Mouse (Mus musculus): ENCODE measurements around the gene Elane.

Gene Elane

DNA sequence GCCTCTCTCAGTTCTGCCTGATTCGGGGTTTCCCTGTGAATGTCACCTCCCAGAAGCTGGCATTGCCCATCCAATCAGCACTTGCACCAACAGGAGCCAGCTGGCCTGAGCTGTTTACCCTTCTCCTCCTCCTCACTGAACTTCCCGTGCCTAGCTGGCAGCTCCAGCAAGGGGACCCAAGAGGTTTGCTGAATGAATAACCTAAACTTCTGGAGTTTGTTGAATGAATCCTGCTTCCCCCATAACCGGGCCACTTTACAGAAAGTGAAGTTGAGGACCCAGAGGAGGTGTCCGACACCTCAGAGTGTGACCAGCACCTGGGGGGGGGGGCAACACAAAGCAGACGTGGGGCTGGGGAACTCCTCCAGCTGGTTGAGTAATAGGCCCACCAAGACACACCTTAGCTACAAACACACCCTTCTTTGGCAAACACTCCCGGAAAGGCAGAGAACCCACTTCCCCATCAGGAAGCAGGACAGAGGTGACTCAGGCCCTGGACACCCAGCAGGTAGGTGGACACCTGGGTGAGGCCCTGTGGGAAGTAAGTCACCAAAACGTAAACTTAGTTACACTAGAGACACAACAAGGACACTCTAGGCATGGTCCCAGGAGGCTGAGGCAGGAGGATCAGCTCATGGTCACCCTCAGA is 29.0 kb downstream of the Elane start:
- peak; percentile 53 for DNase-seq (ENCODE audit: low spot score)

DNA sequence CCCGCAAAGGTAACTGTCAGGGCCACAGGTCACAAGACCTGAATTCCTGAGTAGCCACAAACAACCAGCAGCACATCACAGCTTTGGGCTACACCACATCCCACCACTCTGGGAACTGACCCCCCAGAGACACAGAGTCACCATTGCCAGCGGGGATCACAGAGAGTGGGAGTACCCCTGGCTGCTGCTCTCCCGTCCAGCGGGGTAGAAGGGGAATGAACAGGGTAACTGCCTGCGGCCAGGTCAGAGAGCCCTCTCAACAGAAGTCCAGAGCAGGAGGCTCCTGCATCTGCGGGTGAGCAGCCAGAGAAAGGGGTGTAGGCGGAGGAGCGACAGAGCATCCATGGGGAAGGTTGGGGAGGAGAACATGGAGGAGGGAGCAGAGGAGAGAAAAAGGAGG is 30.0 kb downstream of the Elane start:
- no peak for DNase-seq (ENCODE audit: low spot score)

- DNase-seq (ENCODE audit: low spot score), result peak; percentile 91
Observed at GRCm38 (mm10) chr10:79916808-79917531, 30.9 kb downstream of the Elane start, which contains the start of gene Kiss1r. TSS of gene Kiss1r (plus strand) at chr10:79916971.

DNA sequence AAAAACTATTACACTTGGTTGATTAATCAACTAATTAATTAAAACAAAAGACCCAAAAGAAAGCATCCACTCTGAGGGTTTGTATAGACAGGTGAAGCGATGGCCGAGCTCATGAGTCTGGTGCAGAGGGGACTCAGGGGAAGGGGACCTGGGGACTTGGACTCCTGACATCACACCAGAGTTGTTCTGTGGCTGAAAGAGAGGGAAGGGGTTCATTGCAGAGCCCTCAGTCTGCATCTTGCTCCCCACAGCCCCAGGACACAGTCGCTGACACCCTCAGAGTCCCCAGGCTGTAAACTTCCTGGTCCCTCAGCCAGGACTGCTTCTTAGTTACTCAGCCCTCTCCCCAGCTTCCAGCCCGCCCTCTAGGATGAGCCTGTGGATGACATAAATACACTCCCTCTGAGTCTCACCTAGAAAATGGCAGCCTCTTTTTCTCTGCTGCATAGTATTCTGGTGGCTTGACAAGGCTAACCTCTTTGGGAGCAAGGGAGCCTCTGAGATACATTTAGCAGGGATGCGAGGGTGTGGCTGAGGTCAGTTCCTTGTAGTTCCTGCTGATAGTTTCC is 31.6 kb downstream of the Elane start:
- DNase-seq (ENCODE audit: low spot score), result no peak

DNA sequence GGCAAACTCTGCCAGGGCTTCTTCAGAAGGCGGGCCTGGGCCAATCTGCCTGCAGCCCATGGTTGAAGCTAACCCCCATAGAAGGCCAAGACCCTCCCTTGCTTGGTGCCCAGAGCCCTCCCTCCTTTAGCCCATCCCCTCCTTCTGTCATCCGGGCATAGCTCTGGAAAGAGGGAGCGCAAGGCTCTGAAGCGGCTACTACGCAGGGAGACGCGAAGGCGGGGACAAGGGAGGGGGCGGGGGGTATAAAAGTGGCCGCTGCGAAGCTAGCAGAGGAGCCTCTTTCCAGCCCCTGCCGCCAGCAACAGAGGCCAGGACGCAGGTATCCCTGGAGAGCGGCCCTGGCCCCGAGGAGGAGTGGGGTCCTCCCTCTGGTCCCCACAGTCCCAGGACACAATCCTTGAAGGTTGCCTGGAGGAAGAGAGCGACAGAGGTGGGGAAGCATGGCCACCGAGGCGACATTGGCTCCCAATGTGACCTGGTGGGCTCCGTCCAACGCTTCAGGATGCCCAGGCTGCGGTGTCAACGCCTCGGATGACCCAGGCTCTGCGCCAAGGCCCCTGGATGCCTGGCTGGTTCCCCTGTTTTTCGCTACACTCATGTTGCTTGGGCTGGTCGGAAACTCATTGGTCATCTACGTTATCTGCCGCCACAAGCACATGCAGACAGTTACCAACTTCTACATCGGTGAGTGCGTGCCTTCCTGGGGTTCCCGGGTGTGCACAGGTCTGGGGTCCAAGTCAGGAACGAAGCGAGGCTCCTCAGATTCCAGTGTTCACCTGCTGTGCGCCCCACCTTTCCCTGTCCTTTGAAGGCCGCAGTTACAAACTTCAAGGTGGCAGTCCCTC is 32.4 kb downstream of the Elane start:
- no peak for DNase-seq (ENCODE audit: low spot score)

GRCm38 (mm10) chr10:79919251-79919849 is 33.3 kb downstream of the Elane start:
- peak; percentile 46 for DNase-seq (ENCODE audit: low spot score)

DNA sequence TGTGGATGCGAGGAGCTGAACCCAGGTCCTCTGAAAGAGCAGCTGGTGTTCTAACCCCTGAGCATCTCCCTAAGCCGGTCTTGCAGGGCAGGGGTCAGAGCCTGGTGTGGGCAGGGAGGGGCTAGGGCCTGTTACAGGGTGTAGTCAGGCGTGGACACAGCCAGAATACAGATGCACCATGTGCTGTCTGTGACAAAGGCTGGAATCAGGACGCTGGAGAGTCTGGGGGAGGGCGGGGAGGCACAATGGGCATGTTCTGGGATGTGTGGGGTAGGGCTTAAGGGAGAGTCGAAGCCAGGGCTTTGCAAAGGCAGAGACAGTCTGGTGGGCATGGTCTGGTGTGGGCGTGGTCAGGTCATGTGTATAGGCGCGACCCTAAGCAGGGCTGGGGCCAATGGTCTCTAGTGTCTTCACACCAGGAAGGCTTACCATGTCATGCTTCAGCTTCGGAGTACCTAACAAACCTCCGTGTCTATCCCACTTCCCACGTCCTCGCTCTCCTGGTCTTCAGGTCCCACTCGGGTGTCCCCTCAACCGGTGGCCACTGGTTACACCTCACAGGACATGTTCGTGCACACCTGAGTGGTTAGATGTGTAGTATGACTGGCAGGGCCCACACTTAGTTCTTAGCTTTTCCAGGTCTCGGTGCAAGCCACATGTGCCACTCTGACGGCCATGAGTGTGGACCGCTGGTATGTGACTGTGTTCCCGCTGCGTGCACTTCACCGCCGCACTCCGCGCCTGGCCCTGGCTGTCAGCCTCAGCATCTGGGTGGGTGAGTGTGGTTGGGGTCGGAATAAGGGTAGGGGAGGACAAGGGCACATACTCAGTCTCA is 34.2 kb downstream of the Elane start:
- DNase-seq (ENCODE audit: low spot score), result no peak

GRCm38 (mm10) chr10:79920958-79921535 is 35.0 kb downstream of the Elane start, which contains the start of gene R3hdm4:
TSS of gene R3hdm4 (minus strand) at chr10:79921208.
- no peak for DNase-seq (ENCODE audit: low spot score)

- DNase-seq (ENCODE audit: low spot score), result no peak
Observed at GRCm38 (mm10) chr10:79921572-79921971, 35.5 kb downstream of the Elane start.

DNA sequence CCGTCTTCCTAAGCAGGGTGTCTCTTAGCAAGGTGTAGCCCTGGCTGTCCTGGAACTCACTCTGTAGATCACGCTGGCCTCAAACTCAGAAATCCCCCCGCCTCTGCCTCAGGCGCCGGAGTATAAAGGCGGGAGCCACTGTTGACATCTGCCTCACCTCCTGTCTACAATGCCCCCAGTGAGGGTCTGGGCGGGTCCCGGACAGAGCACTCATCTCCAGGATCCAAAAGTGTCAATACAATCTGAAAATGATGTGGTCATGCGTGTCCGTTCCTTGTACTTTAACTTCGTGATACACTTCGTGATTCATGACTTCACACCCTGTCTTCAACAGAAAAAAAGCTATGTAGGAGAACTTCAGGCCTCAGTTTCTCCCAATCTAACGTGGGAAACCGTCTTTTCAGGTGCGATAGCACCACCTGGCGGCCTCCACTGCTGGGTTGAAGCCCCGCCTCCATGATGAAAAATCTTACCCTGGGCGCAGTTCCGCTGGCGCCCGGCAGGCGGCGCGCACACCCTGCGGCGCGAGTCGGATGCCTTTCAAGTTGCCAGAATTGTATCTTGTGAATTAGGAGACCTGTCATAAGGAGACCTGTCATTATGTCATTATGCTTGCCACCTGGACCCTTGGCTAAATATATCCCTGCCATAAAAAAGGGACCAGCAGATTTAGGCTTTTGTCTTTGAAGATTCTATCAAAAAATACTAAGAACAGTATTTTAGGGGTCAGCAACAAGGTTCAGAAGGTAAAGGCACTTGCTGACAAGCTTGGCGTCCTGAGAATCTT is 39.1 kb downstream of the Elane start:
- DNase-seq (ENCODE audit: low spot score), result peak; percentile 92

- no peak for DNase-seq (ENCODE audit: low spot score)
Observed at GRCm38 (mm10) chr10:79925785-79926490, 39.9 kb downstream of the Elane start.

DNA sequence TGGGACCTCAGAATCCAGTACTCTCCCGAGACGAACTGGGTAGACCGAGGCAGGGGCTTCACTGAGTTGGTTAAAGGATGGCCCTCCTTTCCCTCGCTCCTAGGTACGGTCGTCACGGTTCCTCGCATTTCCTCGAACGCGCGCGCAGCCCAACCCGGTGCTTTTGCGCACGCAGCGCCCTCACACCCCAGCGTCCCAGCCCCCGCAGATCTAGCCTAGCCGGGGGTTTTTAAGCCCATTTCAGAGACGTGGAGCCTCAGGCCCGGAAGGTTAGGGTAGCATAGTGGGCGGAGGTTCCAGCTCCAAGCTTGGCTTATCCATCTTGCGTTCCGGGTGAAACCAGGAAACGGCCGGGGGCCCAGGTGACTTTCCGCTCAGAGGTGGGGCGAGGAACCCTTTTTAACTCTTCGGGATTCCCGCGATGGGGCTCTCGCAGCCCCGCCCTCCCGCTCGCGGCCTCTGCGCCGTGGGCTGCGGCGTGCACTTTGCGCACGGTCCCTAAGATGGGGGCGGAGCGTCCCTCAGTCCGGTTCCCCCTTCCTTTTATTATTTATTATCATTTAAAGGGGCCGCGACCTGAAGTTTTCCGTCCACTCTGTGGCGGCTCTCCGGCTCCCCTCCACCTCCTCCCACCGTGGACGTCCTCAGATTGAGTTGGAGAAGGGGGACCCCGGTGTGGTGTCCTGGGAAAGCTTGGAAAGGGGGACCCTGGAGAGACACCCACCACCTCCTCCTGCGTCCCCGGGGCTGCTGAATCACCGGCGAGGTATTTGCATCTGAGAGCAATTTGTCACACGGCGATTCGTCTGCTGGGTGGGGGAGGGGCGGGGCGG is 40.7 kb downstream of the Elane start, which contains the start of gene Arid3a:
TSS of gene Arid3a (plus strand) at position 553 of the 833 bp plus-strand sequence.
- peak; percentile 91 for DNase-seq (ENCODE audit: low spot score)

DNA sequence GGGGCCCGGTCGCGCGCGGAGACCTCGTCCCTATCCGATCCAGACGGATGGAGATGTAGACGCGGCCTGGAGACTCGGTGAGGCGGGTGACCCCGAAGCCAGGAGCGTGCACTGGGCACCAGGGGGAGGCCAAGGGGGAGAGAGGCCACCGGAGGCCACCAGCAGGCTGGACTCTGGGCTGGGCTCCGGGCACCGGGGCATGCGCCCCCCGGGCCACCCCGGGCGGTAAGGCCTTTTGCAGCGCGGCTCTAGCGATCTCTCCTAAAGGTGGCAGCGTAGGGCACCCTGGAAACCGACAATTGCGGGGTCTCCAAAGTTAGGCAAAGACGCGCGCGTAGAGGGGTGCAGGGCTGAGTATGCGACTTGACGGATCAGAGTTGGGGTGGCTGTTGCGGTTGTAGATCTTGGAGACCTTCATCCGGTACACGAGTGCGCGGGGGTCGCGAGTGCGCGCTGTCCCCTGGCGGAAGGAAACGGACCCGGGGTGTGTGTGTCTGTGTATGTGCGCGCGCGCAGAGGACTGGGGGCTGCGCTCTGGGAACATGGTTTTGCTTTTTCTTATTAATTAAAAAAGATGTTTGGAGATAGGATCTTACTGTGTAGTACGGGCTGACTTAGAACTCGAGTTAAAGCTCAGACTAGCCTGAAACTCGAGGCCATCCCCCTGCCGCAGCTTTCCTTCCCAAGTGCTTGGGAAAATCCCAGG is 41.4 kb downstream of the Elane start:
- peak; percentile 41 for DNase-seq (ENCODE audit: low spot score)

GRCm38 (mm10) chr10:79928030-79928694 is 42.1 kb downstream of the Elane start:
- no peak for DNase-seq (ENCODE audit: low spot score)

DNA sequence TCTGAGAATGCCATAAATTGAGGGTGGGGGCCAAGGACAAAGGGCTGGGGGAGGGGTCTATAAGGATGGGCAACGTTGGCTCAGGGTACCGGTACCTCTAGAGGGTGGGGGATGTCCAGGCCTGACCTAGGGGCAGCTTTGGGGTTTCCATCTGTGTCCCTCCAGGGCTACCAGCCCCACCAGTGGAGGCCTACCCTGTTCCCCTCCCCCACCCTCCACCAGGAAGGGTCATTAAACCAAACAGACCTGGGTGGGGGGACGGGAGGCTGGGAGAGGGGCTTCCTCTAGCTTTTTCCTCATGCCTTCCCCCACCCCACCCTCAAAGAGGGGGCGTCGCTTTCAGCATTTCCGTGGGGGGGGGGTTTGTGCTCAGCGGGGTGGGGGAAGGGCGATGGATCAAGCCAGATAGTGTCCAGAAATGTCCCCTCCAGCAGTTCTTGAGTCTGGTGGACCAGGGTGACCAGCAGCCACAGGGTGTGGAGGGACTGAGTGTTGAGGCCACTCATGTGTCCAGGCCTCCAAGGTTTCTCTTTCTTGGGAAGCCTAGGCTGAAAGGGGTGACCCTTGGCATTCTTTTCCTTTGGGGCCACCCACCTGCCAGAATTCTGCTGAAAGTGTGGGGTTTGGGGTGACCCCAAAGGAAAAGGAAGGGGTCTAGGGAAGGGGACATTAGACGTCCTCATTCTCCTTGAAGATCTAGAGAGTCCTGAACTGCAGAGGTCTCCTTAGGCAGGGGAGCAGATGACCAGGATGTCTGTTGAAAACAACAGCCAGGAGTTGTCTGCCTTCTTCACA is 43.1 kb downstream of the Elane start:
- no peak for DNase-seq (ENCODE audit: low spot score)
